Mouse (Mus musculus): ENCODE results near the gene Slc25a17. TPM values are rescaled to one million over a fixed set of nuclear protein-coding genes. Genes with fewer than 3 reads are reported as not detected.

Slc25a17 gene
- 58.7 and 59.6 TPM in 2 replicates for polyA plus RNA-seq (2014; fragmentation: Nextera tagmentation; extraction: Ambion mirVana)

DNA sequence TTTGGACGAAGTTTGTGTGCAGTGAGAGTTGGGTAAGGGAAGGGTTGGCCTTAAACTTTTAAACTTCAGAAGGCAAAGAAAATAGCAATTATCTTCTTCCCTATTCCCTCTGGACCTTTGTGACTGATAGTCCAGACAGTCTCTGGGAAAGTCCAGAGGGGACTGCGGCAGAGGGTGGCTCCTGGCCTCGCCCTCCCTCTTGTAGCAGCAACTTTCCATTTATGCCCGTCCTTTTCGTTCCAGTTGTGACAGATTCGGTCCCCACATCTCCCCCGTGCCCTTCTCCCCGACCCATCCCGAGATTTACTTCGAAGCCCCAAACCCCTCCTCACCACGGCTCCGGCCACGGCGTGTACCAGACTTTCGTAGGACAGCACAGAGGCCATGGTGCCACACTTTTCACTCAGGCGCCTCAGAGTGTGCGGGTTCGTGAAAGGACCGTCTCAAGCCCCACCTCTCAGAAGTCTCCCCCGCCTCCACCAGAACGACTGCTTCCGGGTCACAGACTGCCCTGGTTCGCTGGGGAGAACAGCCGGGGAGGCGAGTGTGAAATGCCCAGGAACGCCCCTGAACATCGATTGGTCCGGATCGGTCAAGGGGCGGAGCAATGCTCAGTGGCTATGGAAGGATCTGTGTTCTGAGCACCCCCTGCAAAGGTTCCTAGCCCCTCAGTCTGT is at the start of gene Slc25a17:
Gene Slc25a17 (minus strand): TSS at position 468 of the 677 bp plus-strand sequence.
- Histone ChIP-seq H3K36me3 (ENCODE audit: control insufficient read depth, insufficient read depth, low read length) (peaks cover 5% of the 10 kb centered on the region), H3K27ac (ENCODE audit: low read depth, low read length) (peak within 1 kb of the TSS; percentile 62; the same call in 1 of the 2 replicates), H3K4me2 (peak within 1 kb of the TSS; percentile 66), H3K27me3 (ENCODE audit: control insufficient read depth, insufficient read depth, low read length) (no peaks in the 10 kb centered on the region), H3K9ac (ENCODE audit: low read depth, low read length) (peak within 1 kb of the TSS; percentile 66), H3K4me3 (ENCODE audit: low read depth, low read length) (peak within 1 kb of the TSS; percentile 54), H3K4me1 (ENCODE audit: control insufficient read depth, insufficient read depth, low read length) (0 out of 2 replicates have a peak, but pooled peaks cover 3% of the 10 kb centered on the region), H3K9me3 (replicated peaks; ENCODE audit: control insufficient read depth, low read length) (no peaks in the 10 kb centered on the region)
- peak; percentile 97 for ATAC-seq (replicated peaks; ENCODE audit: insufficient number of reproducible peaks, low FRiP score, low TSS enrichment)
- WGBS (ENCODE audit: insufficient replicate concordance): 1% methylated on average over 30 of the region's 30 CpGs

DNA sequence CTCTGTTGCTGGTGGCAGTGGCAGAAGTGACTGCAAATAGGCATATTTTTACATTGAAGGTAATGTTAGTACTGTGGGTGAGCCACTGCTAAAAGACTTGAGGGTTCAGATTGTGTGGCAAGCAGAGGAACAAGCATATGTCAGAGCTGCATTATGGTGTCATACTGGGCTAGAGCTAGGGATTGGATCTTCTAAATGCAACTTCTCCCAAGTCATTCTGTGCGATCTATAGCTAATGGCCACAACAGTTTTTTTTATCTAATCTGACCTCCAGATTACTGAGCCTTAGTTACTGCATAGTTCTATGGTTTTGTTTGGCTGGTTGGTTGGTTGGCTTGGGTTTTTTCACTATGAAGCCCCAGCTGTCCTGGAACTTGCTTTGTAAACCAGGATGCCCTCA is 47.6 kb upstream of the Slc25a17 start, which contains the start of gene Dnajb7:
Gene Dnajb7 (minus strand): TSS at position 101 of the 400 bp plus-strand sequence.
- Histone ChIP-seq H3K4me2 (no peak within 1 kb of the TSS), H3K27me3 (ENCODE audit: control insufficient read depth, insufficient read depth, low read length) (no peaks in the 10 kb centered on the region), H3K27ac (ENCODE audit: low read depth, low read length) (no peak within 1 kb of the TSS), H3K36me3 (ENCODE audit: control insufficient read depth, insufficient read depth, low read length) (no peaks in the 10 kb centered on the region), H3K4me1 (ENCODE audit: control insufficient read depth, insufficient read depth, low read length) (no peaks in the 10 kb centered on the region), H3K4me3 (ENCODE audit: low read depth, low read length) (no peak within 1 kb of the TSS), H3K9me3 (replicated peaks; ENCODE audit: control insufficient read depth, low read length) (no peaks in the 10 kb centered on the region), H3K9ac (ENCODE audit: low read depth, low read length) (no peak within 1 kb of the TSS)
- 87% methylated on average over 1 of the region's 1 CpGs for WGBS (ENCODE audit: insufficient replicate concordance)
- no peak for ATAC-seq (replicated peaks; ENCODE audit: insufficient number of reproducible peaks, low FRiP score, low TSS enrichment)

DNA sequence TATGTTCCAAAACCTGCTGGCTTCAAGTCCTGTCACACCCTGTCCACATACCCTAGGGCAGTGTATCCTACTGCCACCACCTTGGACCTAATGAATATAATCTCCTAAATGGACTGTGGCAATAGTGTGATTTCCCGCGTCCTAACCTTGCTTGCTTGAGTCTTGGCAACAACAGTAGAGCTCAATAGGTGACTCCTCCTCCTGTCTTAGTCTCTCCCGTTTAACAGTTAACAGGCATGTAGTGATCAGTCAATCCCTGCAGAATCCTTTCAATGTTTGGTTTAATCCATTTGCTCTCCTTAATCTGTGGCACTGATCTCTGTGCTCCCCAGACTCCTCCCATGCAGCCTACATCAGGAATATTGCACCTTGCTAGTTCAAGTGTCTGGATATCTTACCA is 44.4 kb upstream of the Slc25a17 start:
- no peaks in the 10 kb centered on the region for H3K9me3 ChIP-seq (replicated peaks; ENCODE audit: control insufficient read depth, low read length)
- no peak overlapping the region for H3K9ac ChIP-seq (ENCODE audit: low read depth, low read length)
- no peak overlapping the region for H3K27ac ChIP-seq (ENCODE audit: low read depth, low read length)
- no peaks in the 10 kb centered on the region for H3K27me3 ChIP-seq (ENCODE audit: control insufficient read depth, insufficient read depth, low read length)
- no peak overlapping the region for H3K4me3 ChIP-seq (ENCODE audit: low read depth, low read length)
- WGBS (ENCODE audit: insufficient replicate concordance): 80% methylated on average over 3 of the region's 3 CpGs
- H3K4me1 ChIP-seq (ENCODE audit: control insufficient read depth, insufficient read depth, low read length): peaks cover 7% of the 10 kb centered on the region
- no peaks in the 10 kb centered on the region for H3K36me3 ChIP-seq (ENCODE audit: control insufficient read depth, insufficient read depth, low read length)
- ATAC-seq (replicated peaks; ENCODE audit: insufficient number of reproducible peaks, low FRiP score, low TSS enrichment): no peak
- no peak overlapping the region for H3K4me2 ChIP-seq

DNA sequence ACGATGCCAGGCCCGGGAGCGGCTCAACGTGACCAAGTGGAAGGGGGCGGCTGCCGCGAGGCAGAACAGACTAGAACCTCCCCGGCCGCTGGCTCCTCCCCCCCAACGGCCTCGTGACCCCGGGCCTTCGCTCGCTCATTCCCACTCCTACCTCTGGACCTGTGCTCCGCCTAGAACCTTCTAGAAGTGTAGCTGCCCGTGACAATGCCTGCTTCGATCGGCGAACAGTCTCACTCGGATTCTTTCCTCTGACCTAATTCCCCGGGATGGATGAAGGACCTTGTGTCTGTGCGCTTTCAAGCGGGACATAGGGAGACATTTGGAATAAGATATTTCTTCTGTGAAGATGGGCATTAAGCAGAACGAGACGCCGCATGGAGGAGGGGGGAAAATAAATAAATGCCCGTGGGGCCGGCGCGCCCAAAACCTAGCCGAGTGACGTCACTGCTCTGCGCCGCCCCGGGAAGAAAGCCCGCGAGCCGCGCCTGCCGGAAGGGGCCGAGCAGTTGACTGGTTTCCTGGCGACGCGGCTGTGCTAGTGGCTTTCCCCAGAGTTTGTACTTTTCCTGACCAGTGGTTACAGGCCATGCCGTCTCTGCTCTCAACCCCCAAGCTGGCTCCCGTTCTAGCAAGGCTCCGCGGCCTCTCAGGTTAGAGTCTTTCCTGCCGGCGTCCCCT is 39.2 kb upstream of the Slc25a17 start, which contains the start of the genes St13 and Xpnpep3:
Gene St13 (minus strand): TSS at position 440 of the 678 bp plus-strand sequence.
Gene Xpnpep3 (plus strand): TSS at position 501 of the 678 bp plus-strand sequence.
- Histone ChIP-seq H3K4me2 (peak within 1 kb of the TSS; percentile 78), H3K36me3 (ENCODE audit: control insufficient read depth, insufficient read depth, low read length) (no peaks in the 10 kb centered on the region), H3K4me1 (ENCODE audit: control insufficient read depth, insufficient read depth, low read length) (peaks cover 7% of the 10 kb centered on the region), H3K27ac (ENCODE audit: low read depth, low read length) (peak within 1 kb of the TSS; percentile 94), H3K27me3 (ENCODE audit: control insufficient read depth, insufficient read depth, low read length) (no peaks in the 10 kb centered on the region), H3K4me3 (ENCODE audit: low read depth, low read length) (peak within 1 kb of the TSS; percentile 96), H3K9ac (ENCODE audit: low read depth, low read length) (peak within 1 kb of the TSS; percentile 97), H3K9me3 (replicated peaks; ENCODE audit: control insufficient read depth, low read length) (no peaks in the 10 kb centered on the region)
- under 1% methylated on average over 50 of the region's 50 CpGs for WGBS (ENCODE audit: insufficient replicate concordance)
- ATAC-seq (replicated peaks; ENCODE audit: insufficient number of reproducible peaks, low FRiP score, low TSS enrichment): peak; percentile 100

DNA sequence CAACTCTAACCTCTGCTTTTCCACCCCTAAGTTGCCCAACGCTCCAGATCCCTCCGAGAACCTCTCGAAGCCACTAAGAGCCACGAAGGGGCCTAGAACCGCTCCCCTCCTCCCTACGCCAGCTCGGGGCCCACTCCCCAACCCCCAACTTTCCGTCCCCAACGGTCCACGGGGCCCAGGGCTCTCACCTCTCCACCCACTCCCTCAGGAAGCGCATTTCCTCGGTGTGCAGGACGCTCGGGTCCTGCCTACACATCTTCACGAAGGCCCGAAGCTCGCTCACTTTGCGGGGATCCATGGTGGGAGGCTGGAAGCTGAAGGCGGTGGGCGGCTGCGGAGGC is 38.7 kb upstream of the Slc25a17 start:
- peak overlapping the region; percentile 78 for H3K4me2 ChIP-seq
- H3K9me3 ChIP-seq (replicated peaks; ENCODE audit: control insufficient read depth, low read length): no peaks in the 10 kb centered on the region
- peak overlapping the region; percentile 97 for H3K9ac ChIP-seq (ENCODE audit: low read depth, low read length)
- under 1% methylated on average over 21 of the region's 21 CpGs for whole genome bisulfite sequencing (ENCODE audit: insufficient replicate concordance)
- ATAC-seq (replicated peaks; ENCODE audit: insufficient number of reproducible peaks, low FRiP score, low TSS enrichment): 0 out of 2 replicates have a peak, but pooled peaks have one; percentile 5
- H3K27me3 ChIP-seq (ENCODE audit: control insufficient read depth, insufficient read depth, low read length): no peaks in the 10 kb centered on the region
- peaks cover 7% of the 10 kb centered on the region for H3K4me1 ChIP-seq (ENCODE audit: control insufficient read depth, insufficient read depth, low read length)
- peak overlapping the region; percentile 96 for H3K4me3 ChIP-seq (ENCODE audit: low read depth, low read length)
- no peaks in the 10 kb centered on the region for H3K36me3 ChIP-seq (ENCODE audit: control insufficient read depth, insufficient read depth, low read length)
- H3K27ac ChIP-seq (ENCODE audit: low read depth, low read length): peak overlapping the region; percentile 94

DNA sequence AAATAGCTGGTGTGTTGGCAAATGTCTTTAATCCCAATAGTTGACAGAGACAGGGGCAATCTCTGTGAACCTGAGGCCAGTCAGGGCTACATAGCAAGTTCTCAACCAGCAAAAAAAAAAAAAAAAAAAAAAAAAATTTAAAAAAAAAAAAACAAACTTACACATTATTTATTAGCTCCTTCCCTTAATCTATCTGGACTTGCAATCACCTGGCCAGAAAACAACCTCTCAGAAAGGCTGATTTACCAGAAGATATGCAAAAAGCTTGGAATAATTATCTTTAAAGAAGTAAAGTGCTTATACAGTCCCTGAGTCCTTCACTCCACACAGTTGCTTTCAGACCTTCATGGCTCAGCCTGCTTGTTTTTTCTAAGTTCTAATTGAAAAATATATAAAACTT is 37.6 kb upstream of the Slc25a17 start:
- peak overlapping the region; percentile 78 for H3K4me2 ChIP-seq
- H3K27ac ChIP-seq (ENCODE audit: low read depth, low read length): no peak overlapping the region
- no peaks in the 10 kb centered on the region for H3K9me3 ChIP-seq (replicated peaks; ENCODE audit: control insufficient read depth, low read length)
- no peaks in the 10 kb centered on the region for H3K36me3 ChIP-seq (ENCODE audit: control insufficient read depth, insufficient read depth, low read length)
- peak overlapping the region; percentile 96 for H3K4me3 ChIP-seq (ENCODE audit: low read depth, low read length)
- ATAC-seq (replicated peaks; ENCODE audit: insufficient number of reproducible peaks, low FRiP score, low TSS enrichment): no peak
- H3K27me3 ChIP-seq (ENCODE audit: control insufficient read depth, insufficient read depth, low read length): no peaks in the 10 kb centered on the region
- H3K4me1 ChIP-seq (ENCODE audit: control insufficient read depth, insufficient read depth, low read length): peaks cover 7% of the 10 kb centered on the region
- peak overlapping the region; percentile 97 for H3K9ac ChIP-seq (ENCODE audit: low read depth, low read length)

DNA sequence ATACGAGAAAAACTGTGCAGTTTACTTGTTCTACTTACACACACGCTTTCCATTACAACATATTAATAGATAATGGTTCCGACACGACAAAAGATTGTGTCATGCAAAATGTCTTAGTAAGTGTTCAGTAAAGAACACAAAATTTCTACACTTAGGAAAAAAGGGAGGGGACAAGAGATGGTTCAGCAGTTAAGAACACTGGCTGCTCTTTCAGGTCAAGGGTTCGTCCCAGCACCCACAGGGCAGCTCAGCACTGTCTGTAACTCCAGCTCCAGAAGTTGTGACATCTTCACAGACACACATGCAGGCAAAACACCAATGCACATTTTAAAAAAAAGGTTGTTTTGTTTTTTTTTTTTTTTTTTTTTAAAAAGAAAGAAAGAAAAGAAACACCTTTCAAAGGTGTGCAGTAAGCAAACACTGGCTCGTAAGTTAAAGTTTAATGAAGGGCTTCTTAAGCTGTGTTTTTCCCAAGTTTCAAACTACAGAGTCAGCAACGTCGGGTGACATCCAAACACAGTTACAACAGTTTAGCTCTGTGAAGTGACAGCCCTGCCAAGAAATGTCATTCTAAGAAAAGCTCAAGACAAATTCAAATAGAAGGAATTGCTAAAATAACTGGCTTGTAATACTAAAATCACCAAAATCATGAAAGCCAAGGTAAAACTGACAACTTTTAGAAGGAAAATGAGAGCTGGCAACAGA is 33.8 kb upstream of the Slc25a17 start:
- Histone ChIP-seq H3K4me3 (ENCODE audit: low read depth, low read length) (no peak overlapping the region), H3K36me3 (ENCODE audit: control insufficient read depth, insufficient read depth, low read length) (peaks cover 7% of the 10 kb centered on the region), H3K27me3 (ENCODE audit: control insufficient read depth, insufficient read depth, low read length) (no peaks in the 10 kb centered on the region), H3K9me3 (replicated peaks; ENCODE audit: control insufficient read depth, low read length) (no peaks in the 10 kb centered on the region), H3K27ac (ENCODE audit: low read depth, low read length) (no peak overlapping the region), H3K4me2 (no peak overlapping the region), H3K9ac (ENCODE audit: low read depth, low read length) (no peak overlapping the region), H3K4me1 (ENCODE audit: control insufficient read depth, insufficient read depth, low read length) (no peaks in the 10 kb centered on the region)
- no peak for ATAC-seq (replicated peaks; ENCODE audit: insufficient number of reproducible peaks, low FRiP score, low TSS enrichment)
- 88% methylated on average over 8 of the region's 8 CpGs for WGBS (ENCODE audit: insufficient replicate concordance)

DNA sequence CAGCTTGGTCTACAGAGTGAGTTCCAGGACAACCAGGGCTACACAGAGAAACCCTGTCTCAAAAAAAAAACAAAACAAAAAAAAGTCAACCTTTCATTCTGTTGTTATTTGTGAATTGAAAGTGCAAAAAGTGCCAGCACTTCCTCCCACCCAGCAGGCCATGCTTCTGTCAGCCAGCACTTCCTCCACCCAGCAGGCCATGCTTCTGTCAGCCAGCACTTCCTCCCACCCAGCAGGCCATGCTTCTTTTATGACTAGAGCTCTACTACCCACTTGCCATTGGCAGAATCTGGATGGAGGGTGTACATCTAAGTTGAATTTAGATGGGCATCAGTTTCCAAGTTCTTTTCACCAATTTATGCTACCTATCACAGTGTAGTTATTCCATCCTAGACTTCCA is 32.4 kb upstream of the Slc25a17 start:
- H3K4me3 ChIP-seq (ENCODE audit: low read depth, low read length): no peak overlapping the region
- no peak for ATAC-seq (replicated peaks; ENCODE audit: insufficient number of reproducible peaks, low FRiP score, low TSS enrichment)
- H3K4me2 ChIP-seq: no peak overlapping the region
- H3K36me3 ChIP-seq (ENCODE audit: control insufficient read depth, insufficient read depth, low read length): peaks cover 18% of the 10 kb centered on the region
- H3K27ac ChIP-seq (ENCODE audit: low read depth, low read length): no peak overlapping the region
- H3K4me1 ChIP-seq (ENCODE audit: control insufficient read depth, insufficient read depth, low read length): no peaks in the 10 kb centered on the region
- H3K27me3 ChIP-seq (ENCODE audit: control insufficient read depth, insufficient read depth, low read length): no peaks in the 10 kb centered on the region
- H3K9me3 ChIP-seq (replicated peaks; ENCODE audit: control insufficient read depth, low read length): no peaks in the 10 kb centered on the region
- no peak overlapping the region for H3K9ac ChIP-seq (ENCODE audit: low read depth, low read length)

All from heart, embryonic 11.5 days (tissue).